Mouse (Mus musculus): ENCODE results near the gene Tpx2.

The Tpx2 gene

DNA sequence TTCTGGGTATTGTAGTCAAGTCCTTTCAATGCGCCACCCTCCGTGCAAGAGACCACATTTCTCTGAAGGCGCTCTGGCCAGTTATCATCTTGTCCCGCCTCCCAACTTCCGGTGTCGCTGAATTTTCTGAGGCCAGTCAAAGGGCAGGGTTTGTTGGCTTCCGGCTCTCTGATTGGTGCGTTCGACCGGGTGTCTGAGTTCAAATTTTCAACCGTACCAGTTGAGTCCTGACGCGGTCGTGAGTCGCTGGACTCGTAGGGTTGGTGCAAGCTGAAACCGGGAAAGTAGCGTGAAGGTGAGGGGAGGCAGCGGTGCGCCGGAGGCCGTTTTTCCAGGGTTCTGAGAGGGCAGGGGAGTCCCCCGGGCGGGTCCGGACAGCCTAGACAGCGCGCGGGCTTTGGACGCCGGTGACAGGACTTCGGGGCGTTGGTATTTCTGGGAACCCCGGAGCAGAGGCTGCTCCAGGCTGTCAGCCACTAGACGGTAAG, at the start of gene Tpx2:
TSS of gene Tpx2 (plus strand) at position 150 of the 488 bp plus-strand sequence.
- ATAC-seq (ENCODE audit: insufficient number of reproducible peaks, low FRiP score, low TSS enrichment): peak; percentile 100

- peak; percentile 63; the same call in 1 of the 2 replicates for ATAC-seq (ENCODE audit: insufficient number of reproducible peaks, low FRiP score, low TSS enrichment)
Measured at GRCm38 (mm10) chr2:152799954-152800761, 47.6 kb upstream of the Tpx2 start.

- ATAC-seq (ENCODE audit: insufficient number of reproducible peaks, low FRiP score, low TSS enrichment): no peak
Measured at GRCm38 (mm10) chr2:152800762-152801113, 47.0 kb upstream of the Tpx2 start.

- no peak for ATAC-seq (ENCODE audit: insufficient number of reproducible peaks, low FRiP score, low TSS enrichment)
Measured at GRCm38 (mm10) chr2:152802303-152802702, 45.5 kb upstream of the Tpx2 start.

DNA sequence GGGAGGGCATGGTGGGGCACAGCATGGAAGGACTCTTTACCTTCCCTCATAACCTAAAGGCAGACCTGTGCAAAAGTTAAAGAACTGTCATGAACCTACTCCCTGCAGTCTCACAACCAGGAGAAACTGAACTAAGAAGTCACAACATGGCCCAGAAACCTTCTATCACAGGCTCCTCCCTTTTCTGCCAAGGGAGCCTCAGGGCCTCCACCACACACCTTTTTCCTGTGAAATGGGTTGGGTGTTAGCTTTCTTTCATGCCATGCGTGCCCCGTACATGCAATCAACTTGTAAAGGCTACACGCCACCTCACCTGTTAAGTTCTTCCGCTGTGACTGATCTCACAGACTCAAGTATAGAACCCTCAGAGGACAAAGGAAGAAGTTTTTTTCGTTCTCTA, 44.7 kb upstream of the Tpx2 start:
- no peak for ATAC-seq (ENCODE audit: insufficient number of reproducible peaks, low FRiP score, low TSS enrichment)

- ATAC-seq (ENCODE audit: insufficient number of reproducible peaks, low FRiP score, low TSS enrichment): peak; percentile 70
Measured at GRCm38 (mm10) chr2:152804408-152805110, 43.2 kb upstream of the Tpx2 start.

DNA sequence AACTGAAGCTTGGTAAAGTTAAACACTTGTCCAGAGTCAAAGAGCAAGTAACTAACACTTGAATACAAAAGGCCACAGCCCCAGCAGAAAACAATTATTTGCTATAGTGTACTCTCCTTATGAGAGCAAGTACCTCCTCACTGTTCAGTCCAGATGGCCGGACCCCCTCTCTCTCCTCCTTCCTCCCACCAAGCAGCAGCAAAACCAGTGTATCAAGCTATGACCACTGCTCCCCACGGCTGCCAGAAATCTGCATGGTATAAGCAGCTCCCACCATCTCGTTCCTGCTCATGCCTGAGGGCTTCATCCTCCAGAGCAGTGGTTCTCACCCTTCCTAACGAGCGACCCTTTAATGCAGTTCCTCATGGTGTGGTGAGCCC, 42.7 kb upstream of the Tpx2 start:
- no peak for ATAC-seq (ENCODE audit: insufficient number of reproducible peaks, low FRiP score, low TSS enrichment)

GRCm38 (mm10) chr2:152806037-152806436, 41.7 kb upstream of the Tpx2 start:
- ATAC-seq (ENCODE audit: insufficient number of reproducible peaks, low FRiP score, low TSS enrichment): no peak

DNA sequence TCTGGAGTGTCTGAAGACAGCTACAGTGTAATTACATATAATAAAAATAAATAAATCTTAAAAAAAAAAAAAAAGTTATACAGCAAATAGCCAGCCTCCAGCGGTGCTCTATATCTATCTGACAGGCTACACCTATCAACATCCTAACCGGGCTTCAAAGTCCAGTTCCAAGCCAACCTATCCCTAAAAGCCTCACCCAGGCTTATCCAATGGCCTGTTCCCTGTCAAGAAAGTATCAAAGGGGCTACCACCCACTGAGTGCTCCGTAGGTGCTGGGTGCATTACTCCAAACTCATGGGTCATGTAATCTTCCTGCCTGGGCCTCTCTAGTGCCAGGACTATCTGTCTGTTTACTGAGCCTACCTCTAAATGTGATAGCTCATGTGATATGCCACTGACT, 39.6 kb upstream of the Tpx2 start:
- ATAC-seq (ENCODE audit: insufficient number of reproducible peaks, low FRiP score, low TSS enrichment): no peak

GRCm38 (mm10) chr2:152810158-152810941, 37.4 kb upstream of the Tpx2 start:
- ATAC-seq (ENCODE audit: insufficient number of reproducible peaks, low FRiP score, low TSS enrichment): no peak

DNA sequence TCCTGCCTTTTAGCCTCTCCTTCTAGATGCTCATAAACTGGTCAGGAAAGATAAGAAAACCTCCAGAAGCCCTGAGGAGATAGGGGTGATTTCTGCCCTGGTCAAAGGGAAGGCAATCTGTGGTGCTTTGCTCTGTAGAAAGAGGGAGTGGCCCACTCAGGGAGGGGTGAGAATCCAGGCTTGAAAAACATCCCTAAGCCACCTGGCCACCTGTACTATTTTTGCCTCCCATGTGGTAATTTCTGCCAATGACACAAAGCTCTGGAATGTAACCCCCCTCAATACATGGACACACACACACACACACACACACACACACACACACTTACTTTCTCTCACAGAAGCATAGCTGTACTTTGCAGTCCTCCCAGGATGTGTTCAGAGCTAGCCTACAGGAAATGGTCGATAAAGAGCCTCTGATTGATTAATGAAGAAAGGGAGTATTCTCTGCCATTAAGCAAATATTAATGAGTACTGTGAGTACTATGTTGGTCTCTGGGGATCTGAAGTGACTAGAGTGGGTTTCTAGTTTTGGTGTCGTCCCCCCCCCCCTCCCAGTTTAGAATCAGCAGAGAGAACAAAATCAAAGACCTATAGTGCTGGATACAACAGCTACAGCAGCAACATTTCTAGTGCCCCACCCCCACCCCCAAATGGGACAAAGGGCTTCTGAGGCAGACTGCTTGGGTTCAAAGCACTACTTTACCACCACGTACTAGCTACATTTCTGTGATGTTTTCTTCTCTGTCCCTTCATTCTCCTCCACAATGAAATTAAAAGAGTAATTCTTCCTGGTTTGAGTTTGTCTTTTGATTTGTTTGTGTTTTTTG, 36.2 kb upstream of the Tpx2 start:
- 0 out of 2 replicates have a peak, but pooled peaks have one; percentile 45 for ATAC-seq (ENCODE audit: insufficient number of reproducible peaks, low FRiP score, low TSS enrichment)

- no peak for ATAC-seq (ENCODE audit: insufficient number of reproducible peaks, low FRiP score, low TSS enrichment)
Measured at GRCm38 (mm10) chr2:152813232-152813631, 34.5 kb upstream of the Tpx2 start.

DNA sequence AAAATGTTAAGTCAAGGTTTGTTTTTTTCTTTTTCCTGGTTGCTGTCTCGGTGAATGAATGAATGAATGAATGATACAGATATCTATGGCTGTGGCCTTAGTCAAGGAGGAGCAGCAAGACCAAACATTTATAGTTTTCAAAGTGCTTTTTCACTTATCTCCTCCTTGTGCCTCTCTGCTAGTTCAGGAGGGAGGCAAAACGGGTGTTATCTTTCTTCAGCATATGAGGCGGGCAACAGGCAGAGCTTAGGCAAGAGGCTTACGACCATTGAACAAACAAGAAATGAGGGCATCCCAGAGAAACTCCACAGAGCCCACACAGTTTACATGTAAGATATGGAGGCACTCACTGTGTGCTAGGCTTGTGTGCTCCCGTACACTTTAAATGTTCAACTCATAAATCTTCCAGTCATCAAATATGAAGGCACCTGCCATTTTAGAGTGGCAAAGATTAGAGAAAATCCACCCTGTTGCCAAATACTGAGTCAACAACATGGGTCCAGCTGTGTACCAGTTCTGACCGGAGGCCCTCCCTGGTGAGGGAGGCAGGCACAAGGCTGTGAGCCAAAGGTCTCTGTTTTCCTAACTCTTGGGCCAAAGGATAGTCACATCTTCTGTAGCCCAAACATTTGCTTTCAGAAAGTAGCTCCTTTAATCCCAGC, 33.4 kb upstream of the Tpx2 start:
- ATAC-seq (ENCODE audit: insufficient number of reproducible peaks, low FRiP score, low TSS enrichment): no peak

DNA sequence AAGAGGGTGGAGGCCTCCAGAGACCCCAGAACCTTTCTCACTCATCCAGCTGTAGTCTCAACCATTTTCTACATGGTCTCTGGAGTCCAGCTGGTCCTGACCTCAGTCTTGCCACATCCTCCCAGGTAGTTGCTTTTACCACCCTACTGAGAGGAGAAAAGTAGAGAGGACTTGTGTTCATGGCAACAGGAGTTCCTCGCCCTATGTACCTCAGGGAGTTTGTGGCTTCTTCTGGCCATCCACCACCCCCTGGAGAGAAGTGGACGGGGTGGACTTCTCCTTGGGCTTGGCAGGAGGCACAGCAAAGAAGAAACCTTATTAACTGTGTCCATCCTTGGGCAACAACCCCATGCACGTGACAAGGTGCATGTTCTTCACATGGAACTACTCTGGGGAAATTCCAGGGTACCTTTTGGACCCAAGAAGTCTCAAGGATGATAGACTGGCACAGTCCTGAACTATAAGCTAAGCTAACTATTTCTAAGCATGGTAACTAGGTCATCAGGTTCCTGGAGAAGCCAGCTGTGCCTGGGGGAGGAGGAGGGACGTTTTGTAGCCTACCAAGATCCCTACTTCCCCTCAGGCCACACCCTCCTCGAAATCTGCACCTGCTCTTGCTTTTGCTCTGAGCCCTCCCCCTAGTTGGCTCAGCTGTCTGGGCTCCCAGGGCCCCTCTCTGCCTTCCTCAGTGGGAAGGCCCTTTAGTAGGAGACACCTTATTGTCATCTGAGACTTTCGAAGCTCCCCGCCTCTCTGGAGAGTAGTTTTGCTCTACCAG, 31.7 kb upstream of the Tpx2 start:
- ATAC-seq (ENCODE audit: insufficient number of reproducible peaks, low FRiP score, low TSS enrichment): no peak

DNA sequence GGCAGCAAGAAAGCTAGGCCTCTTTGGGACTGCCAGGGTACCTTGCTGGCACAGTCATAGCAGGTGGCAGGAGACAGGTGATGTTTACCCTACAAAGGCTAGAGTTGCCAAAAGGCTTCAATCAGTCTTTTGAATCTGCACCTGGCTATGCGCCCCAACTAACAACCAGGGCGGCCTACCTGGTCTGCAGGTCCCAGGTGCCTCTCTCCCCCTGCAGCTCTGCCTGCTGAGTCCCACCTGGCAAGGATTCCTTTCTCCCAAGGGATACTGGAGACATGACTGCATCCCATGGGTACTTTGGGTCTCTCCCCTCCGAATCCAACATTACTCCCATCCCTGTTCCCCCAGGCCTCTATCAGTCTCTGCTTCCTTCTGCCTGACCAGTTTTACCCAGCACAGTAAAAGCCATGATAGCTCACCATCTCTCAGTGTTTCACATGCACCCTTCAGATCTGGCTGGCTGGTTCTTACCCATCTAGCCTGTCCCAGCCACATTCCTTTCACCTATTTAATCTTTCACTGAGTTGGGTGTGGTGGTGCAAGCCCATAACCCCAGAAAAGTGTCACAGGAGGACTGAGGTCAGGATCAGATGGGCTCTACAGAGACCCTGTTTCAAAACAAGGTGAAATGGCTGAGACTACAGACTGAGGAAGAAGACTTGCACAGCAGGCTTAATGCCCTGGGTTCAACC, 31.0 kb upstream of the Tpx2 start:
- ATAC-seq (ENCODE audit: insufficient number of reproducible peaks, low FRiP score, low TSS enrichment): no peak

DNA sequence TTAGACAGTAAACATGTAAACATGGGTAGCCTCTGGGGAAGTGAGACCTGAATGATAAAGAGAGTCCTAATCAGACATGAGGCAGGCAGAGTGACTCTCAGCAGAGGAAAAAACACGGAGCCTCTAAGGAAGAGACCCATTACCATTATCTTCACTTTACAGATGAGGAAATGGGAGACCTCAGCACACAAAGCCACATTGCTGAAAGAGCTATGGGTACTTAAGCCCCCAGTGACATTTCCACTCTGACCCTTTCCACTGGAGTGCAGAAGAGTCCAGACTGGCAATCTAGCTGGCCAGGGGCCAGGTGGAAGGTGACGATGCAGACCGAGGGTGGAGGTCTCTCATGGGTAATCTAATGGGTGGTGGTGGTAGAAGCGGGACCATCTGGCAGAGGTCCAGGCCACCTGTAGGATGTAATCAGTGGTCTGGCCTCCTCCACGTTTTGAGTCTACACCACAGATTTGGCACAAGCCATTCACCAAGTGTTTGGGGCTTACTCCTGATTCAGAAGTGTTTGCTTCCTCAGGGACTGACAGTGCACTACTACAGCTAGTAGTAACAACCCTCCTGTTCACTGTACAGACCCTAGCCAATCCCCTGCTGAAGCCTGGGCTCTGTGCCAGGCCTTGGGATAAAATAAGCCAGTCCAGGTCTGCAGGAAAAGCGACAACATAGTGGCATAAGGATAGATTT, 30.0 kb upstream of the Tpx2 start:
- peak; percentile 73 for ATAC-seq (ENCODE audit: insufficient number of reproducible peaks, low FRiP score, low TSS enrichment)

DNA sequence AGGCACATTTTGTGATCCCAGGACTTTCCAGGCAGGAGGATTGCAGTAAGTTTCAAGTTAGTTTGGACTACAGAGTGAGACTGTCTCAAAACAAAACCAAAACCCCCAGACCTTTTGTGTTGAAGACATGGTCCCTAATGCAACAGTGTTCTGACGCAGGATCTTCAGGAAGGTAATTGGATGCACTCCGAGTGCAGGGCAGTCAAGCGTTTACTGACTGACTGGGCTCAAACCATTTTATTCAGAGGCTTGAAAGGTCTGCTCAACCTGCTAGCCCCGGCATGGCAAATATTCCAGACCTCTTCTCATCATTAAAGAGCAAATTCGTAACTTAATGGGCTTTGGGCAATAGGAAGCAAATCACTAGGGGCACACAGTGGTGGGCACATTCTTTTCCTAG, 29.1 kb upstream of the Tpx2 start:
- ATAC-seq (ENCODE audit: insufficient number of reproducible peaks, low FRiP score, low TSS enrichment): no peak

Data from cerebellum, adult (tissue).